Mouse (Mus musculus): ENCODE measurements at regions not wholly inside any gene's neighbourhood (a gene's known extent, or its start where the extent isn't known, plus 50 kb on each side); places are given as distances from the start of the nearest gene placed in this dataset.

GRCm38 (mm10) chr13:60123964-60124363 lies 53.2 kb downstream of the Gas1 start:
- no peak for DNase-seq (ENCODE audit: low read depth in 1 of 2, low spot score in 2 of 2)

- DNase-seq (ENCODE audit: low read depth in 1 of 2, low spot score in 2 of 2): no peak
Measured at GRCm38 (mm10) chr13:60123174-60123587, 54.0 kb downstream of the Gas1 start.

- no peak for DNase-seq (ENCODE audit: low read depth in 1 of 2, low spot score in 2 of 2)
Measured at GRCm38 (mm10) chr13:60122341-60123173, 54.6 kb downstream of the Gas1 start.

- no peak for DNase-seq (ENCODE audit: low read depth in 1 of 2, low spot score in 2 of 2)
Measured at GRCm38 (mm10) chr13:60111465-60111864, 65.7 kb downstream of the Gas1 start.

GRCm38 (mm10) chr13:60110079-60110846 lies 66.9 kb downstream of the Gas1 start:
- no peak for DNase-seq (ENCODE audit: low read depth in 1 of 2, low spot score in 2 of 2)

- no peak for DNase-seq (ENCODE audit: low read depth in 1 of 2, low spot score in 2 of 2)
Measured at GRCm38 (mm10) chr13:60105286-60105685, 71.9 kb downstream of the Gas1 start.

- DNase-seq (ENCODE audit: low read depth in 1 of 2, low spot score in 2 of 2): no peak
Measured at GRCm38 (mm10) chr13:60101651-60102050, 75.5 kb downstream of the Gas1 start.

- DNase-seq (ENCODE audit: low read depth in 1 of 2, low spot score in 2 of 2): no peak
Measured at GRCm38 (mm10) chr13:60100130-60101112, 76.7 kb downstream of the Gas1 start.

- no peak for DNase-seq (ENCODE audit: low read depth in 1 of 2, low spot score in 2 of 2)
Measured at GRCm38 (mm10) chr13:60099469-60100129, 77.6 kb downstream of the Gas1 start.

GRCm38 (mm10) chr13:60098394-60098793 lies 78.8 kb downstream of the Gas1 start:
- no peak for DNase-seq (ENCODE audit: low read depth in 1 of 2, low spot score in 2 of 2)

GRCm38 (mm10) chr13:60097776-60098175 lies 79.4 kb downstream of the Gas1 start:
- no peak for DNase-seq (ENCODE audit: low read depth in 1 of 2, low spot score in 2 of 2)

- DNase-seq (ENCODE audit: low read depth in 1 of 2, low spot score in 2 of 2): no peak
Measured at GRCm38 (mm10) chr13:60086657-60087056, 90.5 kb downstream of the Gas1 start.

- DNase-seq (ENCODE audit: low read depth in 1 of 2, low spot score in 2 of 2): no peak
Measured at GRCm38 (mm10) chr13:60084975-60085374, 92.2 kb downstream of the Gas1 start.

- DNase-seq (ENCODE audit: low read depth in 1 of 2, low spot score in 2 of 2): no peak
Measured at GRCm38 (mm10) chr13:60084290-60084689, 92.9 kb downstream of the Gas1 start.

GRCm38 (mm10) chr13:60080113-60080512 lies 97.1 kb downstream of the Gas1 start:
- DNase-seq (ENCODE audit: low read depth in 1 of 2, low spot score in 2 of 2): no peak

- no peak for DNase-seq (ENCODE audit: low read depth in 1 of 2, low spot score in 2 of 2)
Measured at GRCm38 (mm10) chr13:60078331-60079050, 98.7 kb downstream of the Gas1 start.

GRCm38 (mm10) chr13:60076147-60076800 lies 100.9 kb downstream of the Gas1 start:
- no peak for DNase-seq (ENCODE audit: low read depth in 1 of 2, low spot score in 2 of 2)

GRCm38 (mm10) chr13:60071595-60071994 lies 105.6 kb downstream of the Gas1 start:
- DNase-seq (ENCODE audit: low read depth in 1 of 2, low spot score in 2 of 2): no peak

- no peak for DNase-seq (ENCODE audit: low read depth in 1 of 2, low spot score in 2 of 2)
Measured at GRCm38 (mm10) chr13:60069196-60069595, 108.0 kb downstream of the Gas1 start.
